Mouse (Mus musculus): ENCODE results near the gene Dnajb3. TPM values are rescaled to one million over a fixed set of nuclear protein-coding genes. Genes with fewer than 3 reads are reported as not detected.

Dnajb3 gene
- total RNA-seq (2023), result under 1 TPM; 0.87 to 0.92 TPM

DNA sequence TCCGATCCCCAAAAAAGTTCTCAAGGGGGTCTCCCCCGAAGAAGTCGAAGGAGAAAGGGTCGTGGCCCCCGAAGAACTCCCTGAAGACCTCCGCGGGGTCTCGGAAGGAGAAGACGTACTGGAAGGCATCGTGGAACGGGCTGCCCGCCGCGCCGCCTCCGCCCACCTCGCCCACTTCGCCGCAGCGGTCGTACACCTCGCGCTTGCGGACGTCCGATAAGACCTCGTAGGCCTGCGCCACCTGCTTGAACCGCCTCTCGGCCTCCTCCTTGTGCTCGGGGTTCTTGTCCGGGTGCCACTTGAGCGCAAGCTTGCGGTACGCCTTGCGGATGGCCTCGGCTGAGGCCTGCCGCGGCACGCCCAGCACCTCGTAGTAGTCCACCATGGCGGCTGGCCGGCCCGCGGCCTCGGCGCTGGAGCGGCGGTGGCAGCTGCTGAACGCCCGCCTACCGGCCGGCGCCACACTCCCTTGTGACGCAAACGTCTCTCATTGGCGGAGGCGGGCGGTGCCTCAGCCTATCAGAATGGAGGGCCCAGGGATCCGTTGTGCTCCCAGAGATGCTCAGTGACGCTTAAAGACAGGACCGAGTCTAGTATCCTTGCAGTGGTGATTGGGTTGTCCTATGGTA lies at the start of gene Dnajb3:
Gene Dnajb3, minus strand, starts transcription at position 489 of the 629 bp plus-strand sequence.

DNA sequence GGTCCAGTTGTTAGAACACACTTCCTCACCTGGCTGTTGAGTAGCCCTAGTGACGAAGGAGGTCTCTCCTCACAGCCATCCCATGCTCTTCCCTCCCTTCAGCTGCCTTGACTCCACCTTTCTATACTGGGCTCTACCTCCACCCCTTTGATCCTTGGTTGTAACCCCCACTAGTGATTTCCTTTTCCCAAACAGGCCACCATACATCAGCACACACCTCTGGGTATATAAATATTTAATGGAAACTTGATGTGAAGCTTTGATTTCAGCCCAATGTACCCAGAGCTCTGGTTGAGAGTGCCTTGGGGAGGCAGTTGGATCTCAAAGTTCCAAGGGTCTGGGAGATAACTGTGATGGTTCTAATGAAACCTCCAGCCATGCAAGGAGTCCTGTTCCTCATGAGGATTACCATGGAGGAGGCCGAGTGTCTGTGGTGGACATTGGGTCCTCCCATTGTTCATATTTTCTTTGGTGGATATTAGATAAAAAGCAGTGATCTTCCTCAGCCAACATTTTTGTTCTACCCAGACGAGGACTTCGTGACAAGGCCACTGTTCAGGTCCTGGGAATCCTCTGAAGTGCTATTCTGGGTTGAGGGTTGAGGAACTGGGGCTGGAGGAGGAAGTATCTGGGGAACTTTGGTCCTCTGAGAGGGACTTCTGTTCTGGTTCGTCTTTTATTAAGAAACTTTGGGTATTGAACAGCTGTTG lies 21.2 kb upstream of the Dnajb3 start, which contains the start of gene Mroh2a:
Gene Mroh2a, plus strand, starts transcription at position 317 of the 710 bp plus-strand sequence.

GRCm38 (mm10) chr1:88211812-88212211 lies 6.2 kb upstream of the Dnajb3 start, which contains the start of gene Ugt1a1:
Ugt1a1 (plus strand) TSS chr1:88211959.

GRCm38 (mm10) chr1:88200456-88200855 lies 5.1 kb downstream of the Dnajb3 start, which contains the start of gene Ugt1a2:
Ugt1a2 (plus strand) TSS chr1:88200601.

GRCm38 (mm10) chr1:88165711-88166110 lies 39.9 kb downstream of the Dnajb3 start, which contains the start of gene Ugt1a5:
Ugt1a5 (plus strand) TSS chr1:88166012.

Other genes with a start within 250 kb of the Dnajb3 start
- 10 to 100 TPM; 23.5 to 26.5 TPM for gene Usp40, start 197.2 kb downstream of the Dnajb3 start, total RNA-seq (2023)
- gene Ugt1a10, start 150.4 kb downstream of the Dnajb3 start, total RNA-seq (2023), result not detected
- not detected for gene Ugt1a9, start 135.0 kb downstream of the Dnajb3 start, total RNA-seq (2023)
- gene Ugt1a8, start 118.0 kb downstream of the Dnajb3 start, total RNA-seq (2023), result not detected
- gene Ugt1a7c, start 110.7 kb downstream of the Dnajb3 start, total RNA-seq (2023), result under 1 TPM in 1 of 2 experiments, not detected in 1; 0.17 TPM
- not detected for gene Ugt1a6b, start 102.5 kb downstream of the Dnajb3 start, total RNA-seq (2023)
- gene Ugt1a6a, start 71.0 kb downstream of the Dnajb3 start, total RNA-seq (2023), result not detected
- not detected for gene Ugt1a5, start 39.8 kb downstream of the Dnajb3 start, total RNA-seq (2023)
- not detected for gene Ugt1a2, start 5.2 kb downstream of the Dnajb3 start, total RNA-seq (2023)
- not detected for gene Ugt1a1, start 6.2 kb upstream of the Dnajb3 start, total RNA-seq (2023)
- gene Mroh2a, start 21.2 kb upstream of the Dnajb3 start, total RNA-seq (2023), result 1 to 10 TPM in 1 of 2 experiments, under 1 TPM in 1; 0.12 to 1.1 TPM
- 10 to 100 TPM; 83.9 to 96.7 TPM for gene Hjurp, start 71.9 kb upstream of the Dnajb3 start, total RNA-seq (2023)
- gene Trpm8, start 71.9 kb upstream of the Dnajb3 start, total RNA-seq (2023), result not detected
- not detected for gene Spp2, start 201.2 kb upstream of the Dnajb3 start, total RNA-seq (2023)

Measured in B cell, adult 67 days (primary cell).